Mouse (Mus musculus): ENCODE results near the gene Dusp27. TPM values are rescaled to one million over a fixed set of nuclear protein-coding genes. Genes with fewer than 3 reads are reported as not detected.
"Not testable (repeated sequence)": the region's sequence is repeated elsewhere in the genome, so short reads cannot be mapped to it uniquely, and the experiment has no call there.

Gene Dusp27
- polyA plus RNA-seq, 1 experiment from 2014 or later, result 1.00 TPM

DNA sequence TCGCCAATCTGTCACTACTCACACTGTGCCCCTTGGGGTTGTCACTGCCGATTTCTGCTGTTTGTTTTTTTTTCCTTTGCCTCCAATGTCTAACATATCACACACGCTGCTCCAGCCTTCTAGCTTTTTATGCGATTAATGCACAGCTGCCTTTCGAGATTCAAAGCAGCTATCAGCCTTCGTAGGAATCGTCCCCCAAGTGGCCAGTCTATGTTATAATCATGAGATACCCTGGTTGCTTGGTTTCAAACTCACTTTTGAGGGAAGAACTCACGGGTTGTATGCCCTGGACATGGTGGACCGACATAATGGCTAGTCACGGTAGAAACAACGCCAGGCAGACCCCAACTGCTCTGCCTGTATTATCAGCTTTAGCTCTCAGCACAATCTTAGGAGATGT, 23.6 kb upstream of the Dusp27 start:
- Histone ChIP-seq H3K9ac (replicated peaks; ENCODE audit: low read length) (no peak overlapping the region), H3K4me3 (replicated peaks; ENCODE audit: low read depth, low read length) (no peak overlapping the region), H3K4me2 (ENCODE audit: low read length) (no peak overlapping the region), H3K27ac (replicated peaks; ENCODE audit: low read depth, low read length) (no peak overlapping the region), H3K36me3 (ENCODE audit: control insufficient read depth, insufficient read depth, low read length) (no peaks in the 10 kb centered on the region), H3K27me3 (ENCODE audit: control insufficient read depth, insufficient read depth, low read length) (peaks cover 12% of the 10 kb centered on the region; the same call in 1 of the 2 replicates), H3K9me3 (ENCODE audit: control insufficient read depth, low read length) (no peaks in the 10 kb centered on the region), H3K4me1 (ENCODE audit: control insufficient read depth, insufficient read depth, low read length) (no peaks in the 10 kb centered on the region)
- WGBS, result 32% methylated on average over 11 of the region's 11 CpGs
- no peak for ATAC-seq (ENCODE audit: low FRiP score, low TSS enrichment)
- DNase-seq, result peak; percentile 71

DNA sequence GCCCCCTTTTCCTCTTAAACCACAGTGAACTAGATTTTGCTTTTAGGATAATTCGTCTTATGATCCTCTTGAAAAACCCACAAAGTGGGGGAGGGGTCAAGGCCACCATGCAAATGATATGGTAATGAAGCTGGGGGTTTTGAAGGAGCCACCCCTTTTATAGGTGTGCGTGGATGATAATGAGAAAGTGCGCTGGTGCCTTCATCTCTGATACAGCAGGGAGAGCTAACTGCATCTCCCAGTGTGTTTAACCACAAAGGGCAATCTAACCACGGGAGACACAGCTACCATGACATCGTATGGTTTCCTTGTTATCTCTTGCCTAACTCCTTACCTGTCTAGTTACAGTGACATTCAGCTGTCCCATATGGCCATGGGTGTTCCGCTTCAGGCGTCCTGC, 22.3 kb upstream of the Dusp27 start:
- no peak overlapping the region for H3K27ac ChIP-seq (replicated peaks; ENCODE audit: low read depth, low read length)
- H3K4me3 ChIP-seq (replicated peaks; ENCODE audit: low read depth, low read length), result no peak overlapping the region
- DNase-seq (no peak), ATAC-seq (ENCODE audit: low FRiP score, low TSS enrichment) (no peak)
- H3K9ac ChIP-seq (replicated peaks; ENCODE audit: low read length), result no peak overlapping the region
- no peaks in the 10 kb centered on the region for H3K9me3 ChIP-seq (ENCODE audit: control insufficient read depth, low read length)
- no peaks in the 10 kb centered on the region for H3K4me1 ChIP-seq (ENCODE audit: control insufficient read depth, insufficient read depth, low read length)
- WGBS, result 77% methylated on average over 7 of the region's 7 CpGs
- no peak overlapping the region for H3K4me2 ChIP-seq (ENCODE audit: low read length)
- H3K27me3 ChIP-seq (ENCODE audit: control insufficient read depth, insufficient read depth, low read length), result peaks cover 7% of the 10 kb centered on the region; the same call in 1 of the 2 replicates
- no peaks in the 10 kb centered on the region for H3K36me3 ChIP-seq (ENCODE audit: control insufficient read depth, insufficient read depth, low read length)

DNA sequence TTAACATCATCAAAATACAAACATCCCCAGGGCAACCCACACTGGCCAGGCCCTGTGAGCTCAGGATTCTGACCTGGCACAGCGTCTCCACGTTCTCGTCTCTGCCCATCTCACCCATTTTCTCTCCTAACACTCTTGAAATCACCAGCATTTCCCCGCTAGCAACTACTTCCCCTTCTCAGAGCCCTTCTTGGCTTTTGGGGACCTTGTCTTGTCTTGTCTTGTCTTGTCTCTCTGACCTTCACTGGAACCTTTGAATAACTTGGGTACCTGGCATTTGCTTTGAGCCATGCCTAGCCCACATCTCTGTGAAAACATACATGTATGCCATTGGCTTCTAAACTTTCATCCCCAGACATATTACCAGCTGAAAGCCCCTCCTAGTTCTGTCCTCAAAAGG, 21.7 kb upstream of the Dusp27 start:
- ATAC-seq (ENCODE audit: low FRiP score, low TSS enrichment), result no peak
- Histone ChIP-seq H3K4me2 (ENCODE audit: low read length) (no peak overlapping the region), H3K9ac (replicated peaks; ENCODE audit: low read length) (no peak overlapping the region), H3K4me3 (replicated peaks; ENCODE audit: low read depth, low read length) (no peak overlapping the region), H3K27ac (replicated peaks; ENCODE audit: low read depth, low read length) (no peak overlapping the region), H3K36me3 (ENCODE audit: control insufficient read depth, insufficient read depth, low read length) (no peaks in the 10 kb centered on the region), H3K27me3 (ENCODE audit: control insufficient read depth, insufficient read depth, low read length) (peaks cover under 1% of the 10 kb centered on the region; the same call in 1 of the 2 replicates), H3K4me1 (ENCODE audit: control insufficient read depth, insufficient read depth, low read length) (no peaks in the 10 kb centered on the region), H3K9me3 (ENCODE audit: control insufficient read depth, low read length) (no peaks in the 10 kb centered on the region)
- 86% methylated on average over 4 of the region's 4 CpGs for WGBS
- no peak for DNase-seq

DNA sequence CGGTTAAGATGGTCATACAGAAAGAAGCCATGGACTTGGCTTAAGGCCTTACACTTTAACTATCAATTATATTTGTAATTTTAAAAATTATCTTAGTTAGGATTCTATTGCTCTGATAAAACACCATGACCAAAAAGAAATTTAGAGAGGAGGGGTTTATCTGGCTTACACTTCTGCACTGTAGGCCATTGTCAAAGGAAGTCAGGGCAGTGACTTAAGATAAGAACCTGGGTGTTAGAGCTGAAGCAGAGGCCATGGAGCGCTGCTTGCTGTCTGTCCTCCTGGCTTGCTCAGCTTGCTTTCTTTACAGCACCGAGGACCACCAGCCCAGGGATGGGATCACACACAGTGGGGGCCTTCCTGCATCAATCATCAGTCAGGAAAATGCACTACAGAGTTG, 19.9 kb upstream of the Dusp27 start:
- H3K9ac ChIP-seq (replicated peaks; ENCODE audit: low read length), result no peak overlapping the region
- no peaks in the 10 kb centered on the region for H3K27me3 ChIP-seq (ENCODE audit: control insufficient read depth, insufficient read depth, low read length)
- no peaks in the 10 kb centered on the region for H3K9me3 ChIP-seq (ENCODE audit: control insufficient read depth, low read length)
- no peak for DNase-seq
- ATAC-seq (ENCODE audit: low FRiP score, low TSS enrichment), result no peak
- H3K36me3 ChIP-seq (ENCODE audit: control insufficient read depth, insufficient read depth, low read length), result no peaks in the 10 kb centered on the region
- no peak overlapping the region for H3K4me3 ChIP-seq (replicated peaks; ENCODE audit: low read depth, low read length)
- no peak overlapping the region for H3K27ac ChIP-seq (replicated peaks; ENCODE audit: low read depth, low read length)
- no peak overlapping the region for H3K4me2 ChIP-seq (ENCODE audit: low read length)
- WGBS, result 69% methylated on average over 3 of the region's 3 CpGs
- H3K4me1 ChIP-seq (ENCODE audit: control insufficient read depth, insufficient read depth, low read length), result no peaks in the 10 kb centered on the region

DNA sequence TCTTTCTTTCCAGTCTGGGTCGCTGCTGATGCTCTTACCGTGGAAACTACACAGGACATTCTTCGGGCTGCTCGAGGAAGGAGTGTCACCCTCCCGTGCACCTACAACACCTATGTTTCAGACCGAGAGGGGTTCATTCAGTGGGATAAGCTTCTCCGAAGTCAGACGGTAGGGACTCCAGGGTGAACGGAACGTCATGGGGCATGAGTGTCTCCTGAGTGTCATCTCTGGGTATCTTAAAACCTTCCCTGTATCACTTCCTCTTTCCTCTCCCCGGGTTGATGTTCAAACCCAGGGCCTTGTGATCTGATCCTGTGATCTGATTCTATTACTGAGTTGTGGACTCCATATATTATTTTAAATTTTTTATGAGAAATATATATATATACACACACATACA, 18.9 kb upstream of the Dusp27 start:
- H3K9ac ChIP-seq (replicated peaks; ENCODE audit: low read length), result no peak overlapping the region
- no peaks in the 10 kb centered on the region for H3K36me3 ChIP-seq (ENCODE audit: control insufficient read depth, insufficient read depth, low read length)
- H3K27ac ChIP-seq (replicated peaks; ENCODE audit: low read depth, low read length), result no peak overlapping the region
- 90% methylated on average over 11 of the region's 11 CpGs for WGBS
- H3K4me3 ChIP-seq (replicated peaks; ENCODE audit: low read depth, low read length), result no peak overlapping the region
- H3K27me3 ChIP-seq (ENCODE audit: control insufficient read depth, insufficient read depth, low read length), result no peaks in the 10 kb centered on the region
- ATAC-seq (ENCODE audit: low FRiP score, low TSS enrichment) (no peak), DNase-seq (no peak)
- H3K9me3 ChIP-seq (ENCODE audit: control insufficient read depth, low read length), result no peaks in the 10 kb centered on the region
- no peaks in the 10 kb centered on the region for H3K4me1 ChIP-seq (ENCODE audit: control insufficient read depth, insufficient read depth, low read length)
- H3K4me2 ChIP-seq (ENCODE audit: low read length), result no peak overlapping the region

DNA sequence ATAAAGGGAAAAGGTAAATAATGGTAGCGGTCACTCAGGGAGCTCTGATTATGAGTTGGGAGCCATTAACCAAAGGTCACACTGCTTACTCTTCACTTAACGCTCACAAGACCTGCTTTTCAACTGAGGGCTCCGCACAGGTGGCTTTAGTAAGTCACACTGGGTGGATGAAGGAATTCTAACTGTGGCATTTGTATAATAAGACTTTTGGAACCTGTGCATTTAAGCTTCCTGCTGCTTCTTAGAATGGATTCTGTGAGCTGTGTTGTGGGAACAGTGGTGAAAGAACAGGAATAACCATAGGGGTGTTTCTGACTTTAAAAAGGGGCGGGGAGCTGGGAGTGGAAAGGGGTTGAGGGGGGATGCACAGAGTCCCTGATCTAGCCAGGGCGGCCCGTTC, 14.6 kb upstream of the Dusp27 start:
- Histone ChIP-seq H3K4me1 (ENCODE audit: control insufficient read depth, insufficient read depth, low read length) (peaks cover 4% of the 10 kb centered on the region; the same call in 1 of the 2 replicates), H3K9ac (replicated peaks; ENCODE audit: low read length) (no peak overlapping the region), H3K4me2 (ENCODE audit: low read length) (no peak overlapping the region), H3K4me3 (replicated peaks; ENCODE audit: low read depth, low read length) (no peak overlapping the region), H3K36me3 (ENCODE audit: control insufficient read depth, insufficient read depth, low read length) (no peaks in the 10 kb centered on the region), H3K27ac (replicated peaks; ENCODE audit: low read depth, low read length) (no peak overlapping the region), H3K9me3 (ENCODE audit: control insufficient read depth, low read length) (no peaks in the 10 kb centered on the region), H3K27me3 (ENCODE audit: control insufficient read depth, insufficient read depth, low read length) (no peaks in the 10 kb centered on the region)
- WGBS, result 81% methylated on average over 6 of the region's 6 CpGs
- DNase-seq (no peak), ATAC-seq (ENCODE audit: low FRiP score, low TSS enrichment) (no peak)

DNA sequence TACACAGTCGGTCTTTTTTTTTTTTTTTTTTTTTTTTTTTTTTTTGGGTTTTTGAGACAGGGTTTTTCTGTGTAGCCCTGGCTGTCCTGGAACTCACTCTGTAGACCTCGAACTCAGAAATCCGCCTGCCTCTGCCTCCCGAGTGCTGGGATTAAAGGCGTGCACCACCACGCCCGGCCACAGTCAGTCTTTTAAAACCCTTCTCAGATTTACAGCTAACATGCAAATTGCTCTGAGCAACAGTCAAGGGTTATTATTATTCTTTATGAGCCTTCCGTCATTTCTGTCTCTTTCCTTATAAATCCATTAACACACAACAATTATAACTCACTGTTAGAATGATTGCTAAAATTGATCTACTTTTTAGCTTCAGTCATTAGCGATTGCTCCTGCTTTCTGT, 14.1 kb upstream of the Dusp27 start:
- not testable (repeated sequence) for H3K4me3 ChIP-seq (replicated peaks; ENCODE audit: low read depth, low read length); H3K36me3 ChIP-seq (ENCODE audit: control insufficient read depth, insufficient read depth, low read length); ATAC-seq (ENCODE audit: low FRiP score, low TSS enrichment); H3K9me3 ChIP-seq (ENCODE audit: control insufficient read depth, low read length); H3K9ac ChIP-seq (replicated peaks; ENCODE audit: low read length); H3K4me1 ChIP-seq (ENCODE audit: control insufficient read depth, insufficient read depth, low read length); H3K27ac ChIP-seq (replicated peaks; ENCODE audit: low read depth, low read length); H3K27me3 ChIP-seq (ENCODE audit: control insufficient read depth, insufficient read depth, low read length); DNase-seq; H3K4me2 ChIP-seq (ENCODE audit: low read length)
- 94% methylated on average over 9 of the region's 9 CpGs for WGBS

DNA sequence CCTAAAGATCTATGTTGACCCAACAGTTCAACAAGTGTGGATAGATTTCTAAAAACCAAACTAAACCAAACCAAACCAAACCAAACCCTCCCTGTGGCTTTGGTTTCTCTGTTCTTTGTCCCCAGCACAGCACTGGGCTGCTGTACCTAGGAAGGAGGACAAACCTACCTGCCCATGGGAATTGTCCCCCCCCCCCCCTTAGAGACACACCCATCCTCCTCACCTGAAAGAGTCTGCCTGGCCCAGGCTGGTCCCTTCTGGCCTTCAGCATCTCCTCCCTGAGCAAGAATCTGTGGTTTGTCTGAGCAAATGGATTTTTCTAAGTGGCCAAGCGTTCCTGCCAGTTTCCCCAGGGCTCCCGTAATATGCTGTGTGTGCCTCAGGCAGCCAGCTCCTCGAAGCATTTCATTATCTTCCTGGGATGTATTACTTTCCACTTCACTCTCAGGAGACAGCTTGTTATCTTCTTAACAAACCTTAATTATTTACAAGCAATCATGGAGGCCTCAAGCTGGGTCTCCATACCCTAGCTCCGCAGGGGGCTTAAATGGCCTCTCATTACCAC, 12.0 kb upstream of the Dusp27 start:
- ATAC-seq (ENCODE audit: low FRiP score, low TSS enrichment) (no peak), DNase-seq (peak; percentile 57)
- no peaks in the 10 kb centered on the region for H3K9me3 ChIP-seq (ENCODE audit: control insufficient read depth, low read length)
- H3K4me3 ChIP-seq (replicated peaks; ENCODE audit: low read depth, low read length), result no peak overlapping the region
- H3K27me3 ChIP-seq (ENCODE audit: control insufficient read depth, insufficient read depth, low read length), result no peaks in the 10 kb centered on the region
- no peaks in the 10 kb centered on the region for H3K36me3 ChIP-seq (ENCODE audit: control insufficient read depth, insufficient read depth, low read length)
- H3K4me1 ChIP-seq (ENCODE audit: control insufficient read depth, insufficient read depth, low read length), result peaks cover 4% of the 10 kb centered on the region; the same call in 1 of the 2 replicates
- H3K27ac ChIP-seq (replicated peaks; ENCODE audit: low read depth, low read length), result no peak overlapping the region
- WGBS, result 41% methylated on average over 4 of the region's 4 CpGs
- no peak overlapping the region for H3K4me2 ChIP-seq (ENCODE audit: low read length)
- H3K9ac ChIP-seq (replicated peaks; ENCODE audit: low read length), result no peak overlapping the region

DNA sequence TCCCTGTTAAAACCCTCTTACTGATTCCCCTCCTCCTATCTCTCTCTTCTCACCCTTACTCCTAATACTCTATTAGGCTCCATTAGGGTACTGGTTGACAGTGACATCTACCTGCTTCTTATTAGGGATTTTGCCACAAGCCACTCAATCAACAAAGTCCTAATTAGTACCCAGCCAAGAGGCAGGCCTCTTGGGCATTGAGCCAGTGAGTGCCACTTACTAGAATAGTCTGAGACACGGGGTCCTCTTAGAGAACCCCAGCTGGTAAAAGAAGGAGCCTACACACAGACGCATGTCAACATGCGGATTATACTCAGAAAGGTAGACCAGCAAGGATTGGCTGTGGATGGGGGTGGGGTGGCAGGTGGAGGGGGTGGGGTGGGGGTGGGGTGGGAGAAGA, 11.4 kb upstream of the Dusp27 start:
- H3K27me3 ChIP-seq (ENCODE audit: control insufficient read depth, insufficient read depth, low read length), result no peaks in the 10 kb centered on the region
- WGBS, result 71% methylated on average over 3 of the region's 3 CpGs
- no peak overlapping the region for H3K4me2 ChIP-seq (ENCODE audit: low read length)
- no peaks in the 10 kb centered on the region for H3K9me3 ChIP-seq (ENCODE audit: control insufficient read depth, low read length)
- no peak for DNase-seq
- H3K4me3 ChIP-seq (replicated peaks; ENCODE audit: low read depth, low read length), result no peak overlapping the region
- H3K36me3 ChIP-seq (ENCODE audit: control insufficient read depth, insufficient read depth, low read length), result no peaks in the 10 kb centered on the region
- H3K27ac ChIP-seq (replicated peaks; ENCODE audit: low read depth, low read length), result no peak overlapping the region
- H3K9ac ChIP-seq (replicated peaks; ENCODE audit: low read length), result no peak overlapping the region
- peaks cover 4% of the 10 kb centered on the region; the same call in 1 of the 2 replicates for H3K4me1 ChIP-seq (ENCODE audit: control insufficient read depth, insufficient read depth, low read length)
- no peak for ATAC-seq (ENCODE audit: low FRiP score, low TSS enrichment)
